Mouse (Mus musculus) neural tube, embryonic 15.5 days (tissue): ENCODE results near the gene Pex26. TPM values are rescaled to one million over a fixed set of nuclear protein-coding genes. Genes with fewer than 3 reads are reported as not detected.

Source experiments
- ATAC-seq: fragments of 200-750 bp; cut with Nextera tagmentation; 2 replicates; pipeline ENCODE4 v1.8.0; 2017; ENCODE audit warnings: mild to moderate bottlenecking, moderate TSS enrichment, moderate library complexity; ENCODE audit not compliant: low FRiP score
- H3K27ac ChIP-seq: fragments of 300-500 bp; sonication (generic); replicated peaks from 2 replicates; pipeline ENCODE4 v1.5.1; 2015; ENCODE audit warnings: mild to moderate bottlenecking, inconsistent platforms
- H3K27me3 ChIP-seq: fragments of 300-500 bp; sonication (generic); replicated peaks from 2 replicates; pipeline ENCODE4 v1.6.1; 2015; ENCODE audit warnings: inconsistent platforms
- H3K36me3 ChIP-seq: fragments of 300-500 bp; sonication (generic); 2 replicates; pipeline ENCODE4 v1.6.1; 2015; ENCODE audit warnings: inconsistent platforms
- H3K4me1 ChIP-seq: fragments of 300-500 bp; sonication (generic); 2 replicates; pipeline ENCODE4 v1.6.1; 2015; ENCODE audit warnings: inconsistent platforms
- H3K4me2 ChIP-seq: fragments of 300-500 bp; sonication (generic); 2 replicates; pipeline ENCODE4 v1.6.1; 2015; ENCODE audit warnings: inconsistent platforms, mild to moderate bottlenecking, moderate library complexity
- H3K4me3 ChIP-seq: fragments of 300-500 bp; sonication (generic); replicated peaks from 2 replicates; pipeline ENCODE4 v1.5.1; 2015; ENCODE audit warnings: mild to moderate bottlenecking, inconsistent platforms
- H3K9ac ChIP-seq: fragments of 300-500 bp; sonication (generic); replicated peaks from 2 replicates; pipeline ENCODE4 v1.6.1; 2015; ENCODE audit warnings: mild to moderate bottlenecking, inconsistent platforms
- H3K9me3 ChIP-seq: fragments of 300-500 bp; sonication (generic); replicated peaks from 2 replicates; pipeline ENCODE4 v1.6.1; 2016; ENCODE audit warnings: inconsistent platforms
- WGBS: fragments of 180-500 bp; shearing (Covaris S2); methylation state at CpG from one replicate; pipeline ENCODE4 v1.1.7; 2015; ENCODE audit warnings: mixed read lengths; 5-methylcytosine and 5-hydroxymethylcytosine counted together
- polyA plus RNA-seq: library from polyadenylated mRNA; unstranded; fragments of >200 nt; fragmentation: Nextera tagmentation; extraction: Ambion mirVana; gene quantifications from 2 replicates; pipeline ENCODE4 v1.2.1, GENCODE M21; 2015

The Pex26 gene
- 14.3 and 15.0 TPM in 2 replicates for polyA plus RNA-seq

- H3K27ac ChIP-seq: peak within 1 kb of the TSS; percentile 91
- WGBS: 1% methylated on average over 32 of the region's 32 CpGs
- ATAC-seq: peak; percentile 94
Observed at GRCm38 (mm10) chr6:121183414-121184173, at the start of gene Pex26. TSS of gene Pex26 (plus strand) at chr6:121183667.

GRCm38 (mm10) chr6:121134249-121134648 lies 49.2 kb upstream of the Pex26 start:
- Histone ChIP-seq H3K27ac (no peak overlapping the region), H3K4me3 (no peak overlapping the region), H3K4me2 (no peak overlapping the region), H3K9ac (no peak overlapping the region), H3K36me3 (no peaks in the 10 kb centered on the region), H3K27me3 (no peaks in the 10 kb centered on the region), H3K4me1 (peaks cover 6% of the 10 kb centered on the region), H3K9me3 (no peaks in the 10 kb centered on the region)
- 27% methylated on average over 3 of the region's 3 CpGs for WGBS
- no peak for ATAC-seq

More at GRCm38 (mm10) chr6:121183414-121184173, at the start of gene Pex26:
- Histone ChIP-seq H3K9ac (peak within 1 kb of the TSS; percentile 81), H3K4me3 (peak within 1 kb of the TSS; percentile 80), H3K4me2 (peak within 1 kb of the TSS; percentile 95), H3K9me3 (no peaks in the 10 kb centered on the region), H3K36me3 (peaks cover 21% of the 10 kb centered on the region), H3K4me1 (peaks cover 31% of the 10 kb centered on the region), H3K27me3 (no peaks in the 10 kb centered on the region)

GRCm38 (mm10) chr6:121134884-121135283 lies 48.6 kb upstream of the Pex26 start:
- H3K4me3 ChIP-seq: no peak overlapping the region
- 53% methylated on average over 5 of the region's 5 CpGs for WGBS
- H3K27me3 ChIP-seq: no peaks in the 10 kb centered on the region
- no peaks in the 10 kb centered on the region for H3K9me3 ChIP-seq
- H3K4me2 ChIP-seq: no peak overlapping the region
- ATAC-seq: no peak
- no peaks in the 10 kb centered on the region for H3K36me3 ChIP-seq
- H3K4me1 ChIP-seq: peaks cover 6% of the 10 kb centered on the region
- no peak overlapping the region for H3K9ac ChIP-seq
- no peak overlapping the region for H3K27ac ChIP-seq

GRCm38 (mm10) chr6:121137222-121137621 lies 46.2 kb upstream of the Pex26 start:
- WGBS: 45% methylated on average over 6 of the region's 6 CpGs
- Histone ChIP-seq H3K9ac (no peak overlapping the region), H3K4me2 (no peak overlapping the region), H3K27ac (no peak overlapping the region), H3K4me1 (no peaks in the 10 kb centered on the region), H3K27me3 (no peaks in the 10 kb centered on the region), H3K4me3 (no peak overlapping the region), H3K36me3 (no peaks in the 10 kb centered on the region), H3K9me3 (no peaks in the 10 kb centered on the region)
- ATAC-seq: no peak

GRCm38 (mm10) chr6:121138338-121139040 lies 45.0 kb upstream of the Pex26 start:
- Histone ChIP-seq H3K4me3 (no peak overlapping the region), H3K4me1 (no peaks in the 10 kb centered on the region), H3K9me3 (no peaks in the 10 kb centered on the region), H3K27me3 (no peaks in the 10 kb centered on the region), H3K27ac (no peak overlapping the region), H3K9ac (no peak overlapping the region), H3K4me2 (no peak overlapping the region), H3K36me3 (no peaks in the 10 kb centered on the region)
- ATAC-seq: no peak
- WGBS: 75% methylated on average over 12 of the region's 12 CpGs

- Histone ChIP-seq H3K27me3 (no peaks in the 10 kb centered on the region), H3K4me3 (no peak overlapping the region), H3K27ac (no peak overlapping the region), H3K36me3 (no peaks in the 10 kb centered on the region), H3K4me1 (peaks cover 7% of the 10 kb centered on the region), H3K9me3 (no peaks in the 10 kb centered on the region), H3K9ac (no peak overlapping the region), H3K4me2 (no peak overlapping the region)
- 77% methylated on average over 1 of the region's 1 CpGs for WGBS
- no peak for ATAC-seq
Observed at GRCm38 (mm10) chr6:121139271-121139670, 44.2 kb upstream of the Pex26 start.

- Histone ChIP-seq H3K27ac (no peak overlapping the region), H3K27me3 (no peaks in the 10 kb centered on the region), H3K36me3 (no peaks in the 10 kb centered on the region), H3K4me1 (peaks cover 13% of the 10 kb centered on the region), H3K4me3 (no peak overlapping the region), H3K9me3 (no peaks in the 10 kb centered on the region), H3K4me2 (no peak overlapping the region), H3K9ac (no peak overlapping the region)
- 77% methylated on average over 7 of the region's 7 CpGs for WGBS
- no peak for ATAC-seq
Observed at GRCm38 (mm10) chr6:121142298-121142697, 41.2 kb upstream of the Pex26 start.

- Histone ChIP-seq H3K9me3 (no peaks in the 10 kb centered on the region), H3K27ac (no peak overlapping the region), H3K36me3 (no peaks in the 10 kb centered on the region), H3K27me3 (no peaks in the 10 kb centered on the region), H3K4me1 (peaks cover 13% of the 10 kb centered on the region), H3K4me3 (no peak overlapping the region), H3K4me2 (no peak overlapping the region), H3K9ac (no peak overlapping the region)
- no peak for ATAC-seq
- WGBS: 83% methylated on average over 8 of the region's 8 CpGs
Observed at GRCm38 (mm10) chr6:121143439-121143838, 40.0 kb upstream of the Pex26 start.

- H3K4me3 ChIP-seq: no peak overlapping the region
- whole genome bisulfite sequencing: 50% methylated on average over 4 of the region's 4 CpGs
- H3K9ac ChIP-seq: no peak overlapping the region
- no peaks in the 10 kb centered on the region for H3K27me3 ChIP-seq
- no peak overlapping the region for H3K4me2 ChIP-seq
- H3K4me1 ChIP-seq: peaks cover 13% of the 10 kb centered on the region
- peak; percentile 71; the same call in 1 of the 2 replicates for ATAC-seq
- H3K9me3 ChIP-seq: no peaks in the 10 kb centered on the region
- no peaks in the 10 kb centered on the region for H3K36me3 ChIP-seq
- 0 out of 2 replicates have a peak overlapping the region, but pooled peaks have one; percentile 23 for H3K27ac ChIP-seq
Observed at GRCm38 (mm10) chr6:121144066-121144465, 39.4 kb upstream of the Pex26 start.

- H3K27me3 ChIP-seq: no peaks in the 10 kb centered on the region
- 54% methylated on average over 13 of the region's 13 CpGs for WGBS
- H3K4me2 ChIP-seq: no peak overlapping the region
- H3K4me3 ChIP-seq: no peak overlapping the region
- H3K9ac ChIP-seq: no peak overlapping the region
- H3K9me3 ChIP-seq: no peaks in the 10 kb centered on the region
- peaks cover 13% of the 10 kb centered on the region for H3K4me1 ChIP-seq
- H3K27ac ChIP-seq: no peak overlapping the region
- H3K36me3 ChIP-seq: no peaks in the 10 kb centered on the region
- ATAC-seq: no peak
Observed at GRCm38 (mm10) chr6:121145010-121145604, 38.4 kb upstream of the Pex26 start.

GRCm38 (mm10) chr6:121145906-121146305 lies 37.6 kb upstream of the Pex26 start:
- ATAC-seq: no peak
- H3K27ac ChIP-seq: no peak overlapping the region
- no peak overlapping the region for H3K4me3 ChIP-seq
- no peaks in the 10 kb centered on the region for H3K27me3 ChIP-seq
- H3K4me1 ChIP-seq: peaks cover 13% of the 10 kb centered on the region
- H3K9me3 ChIP-seq: no peaks in the 10 kb centered on the region
- no peak overlapping the region for H3K9ac ChIP-seq
- no peak overlapping the region for H3K4me2 ChIP-seq
- H3K36me3 ChIP-seq: no peaks in the 10 kb centered on the region
- WGBS: 22% methylated on average over 8 of the region's 8 CpGs
